Mouse (Mus musculus): Measurements from ENCODE around the gene Skint5. TPM values are rescaled to one million over a fixed set of nuclear protein-coding genes. Genes with fewer than 3 reads are reported as not detected.

The Skint5 gene
- not detected in 2 replicates for polyA plus RNA-seq (2021; fragmentation: Nextera tagmentation)
- long read RNA-seq, experiment 1, result 0 reads
- long read RNA-seq, experiment 2, result 0 reads

GRCm38 (mm10) chr4:113999403-113999802 lies at the start of gene Skint5:
TSS of gene Skint5 (minus strand) at chr4:113999503.

Other genes with a start within 250 kb of the Skint5 start
- gene Skint11, start 163.9 kb upstream of the Skint5 start, polyA plus RNA-seq (2021; fragmentation: Nextera tagmentation), result not detected in 2 replicates

Data from layer of hippocampus, adult 6 months (tissue).